Mouse (Mus musculus): ENCODE data around the gene Gli1. TPM values are rescaled to one million over a fixed set of nuclear protein-coding genes. Genes with fewer than 3 reads are reported as not detected.
A peak's percentile ranks its signal among the peaks of the same experiment; 100 is the strongest.

Gli1 gene
- total RNA-seq, 2 experiments from 2014 or later: 2.2 to 2.3 TPM

DNA sequence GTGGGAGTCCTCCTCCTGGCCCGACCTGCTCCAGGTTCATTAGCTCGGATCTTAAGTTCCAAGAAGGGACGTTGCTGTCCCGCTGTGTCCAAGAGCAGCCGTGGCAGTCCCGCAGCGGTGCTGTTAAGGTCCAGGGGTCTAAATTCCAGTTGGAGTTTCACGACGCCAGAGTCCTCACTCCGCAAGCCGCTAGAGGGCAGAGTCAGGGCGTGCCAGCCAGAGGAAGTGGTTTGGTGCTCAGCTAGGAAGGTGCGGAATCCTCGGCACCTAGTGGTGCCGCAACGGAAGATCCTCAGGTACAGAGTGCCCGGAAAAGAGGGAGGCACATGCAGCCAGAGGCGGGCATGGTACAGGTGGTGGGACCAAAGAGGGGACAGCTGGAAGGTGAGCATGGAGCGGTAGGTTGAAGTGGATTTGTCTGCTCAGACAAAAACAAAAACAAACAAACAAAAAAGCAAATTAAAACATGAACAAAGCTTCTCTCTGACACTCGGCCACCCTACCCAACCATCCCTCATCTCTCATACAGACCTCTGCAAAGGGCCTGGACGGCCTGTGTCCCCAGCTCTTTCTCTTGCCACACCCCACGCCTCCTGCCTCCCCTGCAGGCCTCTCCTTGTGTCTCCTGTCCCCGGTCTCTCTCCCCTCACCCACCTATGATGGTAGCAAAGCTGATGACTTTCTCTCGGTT, 9.0 kb upstream of the Gli1 start:
- DNase-seq (ENCODE audit: low spot score in 2 of 2): peak; percentile 72 to 80
- intact Hi-C loops (cut with DNase I): loop anchor here (5.0 kb wide), 1 partner anchor 132 kb away; no protein-coding TSS in a partner anchor

GRCm38 (mm10) chr10:127349810-127350209, 8.0 kb upstream of the Gli1 start:
- intact Hi-C loops (cut with DNase I): loop anchor here (5.0 kb wide), 1 partner anchor 132 kb away; no protein-coding TSS in a partner anchor

GRCm38 (mm10) chr10:127348957-127349356, 7.2 kb upstream of the Gli1 start:
- DNase-seq (ENCODE audit: low spot score in 2 of 2): no peak
- intact Hi-C loops (cut with DNase I): no loop called here

More at GRCm38 (mm10) chr10:127349810-127350209, 8.0 kb upstream of the Gli1 start:
- DNase-seq (ENCODE audit: low spot score in 2 of 2): peak; percentile 33 to 85

- no peak for DNase-seq (ENCODE audit: low spot score in 2 of 2)
- intact Hi-C loops (cut with DNase I): no loop called here
Observed at GRCm38 (mm10) chr10:127346173-127346572, 4.4 kb upstream of the Gli1 start.

GRCm38 (mm10) chr10:127343029-127343428, 1.3 kb upstream of the Gli1 start:
- DNase-seq (ENCODE audit: low spot score in 2 of 2): no peak
- intact Hi-C loops (cut with DNase I): no loop called here

GRCm38 (mm10) chr10:127341360-127341690, 449 bp downstream of the Gli1 start:
- no peak for DNase-seq (ENCODE audit: low spot score in 2 of 2)

GRCm38 (mm10) chr10:127340577-127341359, 1.0 kb downstream of the Gli1 start:
- intact Hi-C loops (cut with DNase I): no loop called here
- no peak for DNase-seq (ENCODE audit: low spot score in 2 of 2)

More at GRCm38 (mm10) chr10:127341360-127341690, 449 bp downstream of the Gli1 start:
- intact Hi-C loops (cut with DNase I): no loop called here

GRCm38 (mm10) chr10:127339683-127340576, 1.8 kb downstream of the Gli1 start:
- intact Hi-C loops (cut with DNase I): loop anchor here (2.0 kb wide), 1 partner anchor 197 kb away; no protein-coding TSS in a partner anchor
- no peak for DNase-seq (ENCODE audit: low spot score in 2 of 2)

GRCm38 (mm10) chr10:127338930-127339682, 2.7 kb downstream of the Gli1 start:
- DNase-seq (ENCODE audit: low spot score in 2 of 2): peak; percentile 90 to 95
- intact Hi-C loops (cut with DNase I): loop anchor here (2.0 kb wide), 1 partner anchor 198 kb away; no protein-coding TSS in a partner anchor

DNA sequence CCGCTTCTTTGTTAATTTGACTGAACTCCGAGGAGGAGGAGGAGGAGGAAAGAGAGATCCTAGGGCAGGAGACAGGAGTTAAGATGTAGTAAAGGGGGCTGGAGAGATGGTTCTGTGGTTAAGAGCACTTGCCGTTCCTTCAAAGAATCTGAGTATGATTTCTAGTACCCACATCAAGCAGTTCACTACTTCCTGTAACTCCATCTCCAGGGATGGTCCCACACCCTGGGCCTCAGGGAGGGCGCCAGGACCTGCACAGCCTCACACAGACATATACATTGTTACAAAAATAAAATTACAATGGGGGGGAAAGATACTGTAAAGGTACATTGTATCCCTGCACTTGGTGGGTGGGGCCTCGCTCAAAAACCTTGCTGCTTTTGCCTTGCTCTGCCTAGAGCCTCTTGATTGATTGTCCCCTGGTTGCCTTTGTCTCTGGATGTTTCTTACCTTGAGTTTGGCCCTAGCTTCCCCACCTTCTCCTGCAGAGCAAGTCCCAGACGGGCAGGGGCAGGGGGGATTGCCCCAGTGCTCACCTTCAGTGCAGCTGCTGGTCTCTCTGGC, 4.2 kb downstream of the Gli1 start:
- no peak for DNase-seq (ENCODE audit: low spot score in 2 of 2)
- intact Hi-C loops (cut with DNase I): loop anchor here (2.0 kb wide), 1 partner anchor 199 kb away; no protein-coding TSS in a partner anchor

DNA sequence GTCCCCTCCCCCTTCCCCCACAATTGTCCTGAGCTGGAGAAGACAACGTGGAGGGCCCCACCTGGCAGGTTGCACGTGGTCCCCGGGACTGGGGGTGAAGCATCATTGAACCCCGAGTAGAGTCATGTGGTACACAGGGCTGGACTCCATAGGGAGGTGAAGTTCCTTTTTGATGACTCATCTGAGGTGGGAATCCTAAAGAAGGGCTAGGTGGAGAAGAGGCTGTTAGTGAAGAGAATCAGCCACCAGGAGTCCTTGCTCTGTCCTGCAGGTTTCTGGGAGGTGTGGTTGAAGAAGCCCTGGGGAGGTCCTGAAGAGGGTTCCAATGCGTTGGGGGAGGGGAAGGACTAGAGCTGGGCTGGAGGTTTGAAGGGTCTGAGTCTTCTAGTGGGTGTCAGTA, 4.8 kb downstream of the Gli1 start:
- DNase-seq (ENCODE audit: low spot score in 2 of 2): no peak
- intact Hi-C loops (cut with DNase I): no loop called here

- DNase-seq (ENCODE audit: low spot score in 2 of 2): no peak
- intact Hi-C loops (cut with DNase I): no loop called here
Observed at GRCm38 (mm10) chr10:127335271-127335670, 6.5 kb downstream of the Gli1 start.

DNA sequence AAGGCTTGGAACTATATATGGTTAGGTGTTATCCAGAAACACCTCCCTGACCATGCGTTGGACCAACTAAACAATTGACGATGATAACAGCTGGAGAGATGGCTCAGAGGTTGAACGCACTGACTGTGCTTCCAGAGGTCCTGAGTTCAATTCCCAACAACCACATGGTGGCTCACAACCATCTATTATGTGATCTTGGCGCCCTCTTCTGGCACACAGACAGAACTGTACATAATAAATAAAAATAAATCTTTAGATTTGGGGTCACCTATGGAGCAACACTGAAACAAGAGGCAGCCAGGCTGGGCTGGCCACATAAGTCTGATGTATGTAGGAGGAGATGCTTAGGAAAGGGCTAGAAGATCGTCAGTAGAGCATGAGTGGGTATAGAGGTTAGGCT, 8.6 kb downstream of the Gli1 start:
- no peak for DNase-seq (ENCODE audit: low spot score in 2 of 2)
- intact Hi-C loops (cut with DNase I): no loop called here

GRCm38 (mm10) chr10:127332211-127332874, 9.4 kb downstream of the Gli1 start:
- no peak for DNase-seq (ENCODE audit: low spot score in 2 of 2)
- intact Hi-C loops (cut with DNase I): no loop called here

DNA sequence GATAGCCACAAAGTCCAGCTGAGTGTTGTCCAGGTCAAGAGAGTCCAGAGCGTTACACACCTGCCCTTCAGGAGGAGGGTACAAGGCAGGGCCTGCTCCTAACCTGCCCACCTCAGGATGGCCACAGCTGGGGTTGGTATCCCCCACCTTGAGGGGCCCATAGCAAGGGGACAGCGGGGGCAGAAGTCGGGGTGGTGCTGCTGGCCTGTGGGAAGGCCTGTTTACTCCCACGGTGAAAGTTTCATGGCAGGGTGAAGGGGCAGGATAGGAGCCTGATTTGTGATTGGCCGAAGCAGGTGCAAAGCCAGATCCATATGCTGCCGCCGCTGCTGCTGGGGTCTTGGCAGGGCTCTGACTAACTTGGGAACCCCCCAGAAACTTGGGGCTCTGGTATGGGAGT, 11.6 kb downstream of the Gli1 start:
- intact Hi-C loops (cut with DNase I): no loop called here
- no peak for DNase-seq (ENCODE audit: low spot score in 2 of 2)

DNA sequence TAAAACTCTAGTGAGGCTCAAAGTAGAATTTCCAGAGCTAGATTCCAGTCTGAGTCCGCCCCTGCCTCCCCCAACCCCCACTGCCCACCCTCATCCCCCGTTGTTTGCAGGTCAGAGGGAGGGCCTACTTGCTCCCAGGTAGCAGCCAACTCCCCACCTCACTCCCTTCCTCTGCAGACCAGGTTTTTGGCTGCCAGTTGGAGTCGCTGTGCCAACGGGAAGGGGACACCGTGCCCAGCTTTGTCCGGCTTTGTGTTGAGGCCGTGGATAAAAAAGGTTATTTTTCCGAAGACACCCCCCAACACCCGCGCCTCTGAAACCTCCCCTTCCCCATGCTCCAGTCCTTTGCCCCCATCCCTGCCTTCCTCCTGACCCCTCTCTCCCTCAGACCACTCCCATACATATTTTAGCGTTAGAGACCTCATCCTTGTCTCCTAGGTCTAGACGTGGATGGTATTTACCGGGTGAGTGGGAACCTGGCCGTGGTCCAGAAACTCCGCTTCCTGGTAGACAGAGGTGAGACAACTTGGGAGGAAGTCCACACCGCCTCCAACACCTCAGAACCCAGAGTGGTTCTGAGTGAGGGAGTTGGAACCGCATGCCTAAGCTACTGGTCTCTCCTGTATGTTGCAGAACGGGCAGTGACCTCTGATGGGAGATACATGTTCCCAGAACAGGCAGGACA, 14.2 kb downstream of the Gli1 start:
- no peak for DNase-seq (ENCODE audit: low spot score in 2 of 2)
- intact Hi-C loops (cut with DNase I): no loop called here

DNA sequence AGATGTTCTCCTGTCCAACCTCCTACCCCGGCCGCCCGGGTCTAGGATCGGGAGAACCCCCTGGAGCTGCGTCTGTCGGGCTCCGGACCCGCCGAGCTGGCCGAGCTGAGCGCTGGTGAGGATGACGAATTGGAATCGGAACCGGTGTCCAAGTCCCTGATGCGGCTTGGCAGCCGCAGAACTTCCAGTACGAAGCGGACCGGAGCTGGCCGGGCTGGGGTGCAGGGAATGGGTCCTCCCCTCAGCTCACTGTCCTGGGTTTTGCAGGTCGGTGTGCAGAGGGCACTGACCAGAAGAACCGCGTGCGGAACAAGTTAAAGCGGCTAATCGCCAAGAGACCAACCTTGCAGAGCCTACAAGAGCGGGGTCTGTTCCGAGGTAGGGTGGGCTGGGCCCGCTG, 14.9 kb downstream of the Gli1 start:
- intact Hi-C loops (cut with DNase I): no loop called here
- no peak for DNase-seq (ENCODE audit: low spot score in 2 of 2)
